Mouse (Mus musculus) CD8-positive naive resting alpha-beta T cell, adult 57 days (primary cell): ENCODE results near the gene Wwp2. TPM values are rescaled to one million over a fixed set of nuclear protein-coding genes. Genes with fewer than 3 reads are reported as not detected.

Experiments
- total RNA-seq: library from RNA; stranded (reverse); gene quantifications from one replicate; pipeline ENCODE4 v1.2.4, GENCODE M21; 2023

Gene Wwp2
- total RNA-seq: 99.4 TPM

GRCm38 (mm10) chr8:107435962-107436831 lies at the start of gene Wwp2:
Gene Wwp2 (plus strand): TSS chr8:107436365.

GRCm38 (mm10) chr8:107403038-107403781 lies 33.0 kb upstream of the Wwp2 start, which contains the start of gene Nqo1:
Gene Nqo1 (minus strand): TSS chr8:107403206.

GRCm38 (mm10) chr8:107424597-107425229 lies 11.5 kb upstream of the Wwp2 start, which contains the start of gene Nob1:
Gene Nob1 (minus strand): TSS chr8:107425051.

GRCm38 (mm10) chr8:107587995-107588780 lies 152.0 kb downstream of the Wwp2 start, which contains the start of gene Psmd7:
Gene Psmd7 (minus strand): TSS chr8:107588464.

Other genes with a start within 250 kb of the Wwp2 start
- 55.5 TPM for gene Nfat5, start 142.9 kb upstream of the Wwp2 start, total RNA-seq
- not detected for gene Nqo1, start 33.2 kb upstream of the Wwp2 start, total RNA-seq
- 55.8 TPM for gene Nob1, start 11.3 kb upstream of the Wwp2 start, total RNA-seq
- gene Psmd7, start 152.1 kb downstream of the Wwp2 start, total RNA-seq: 41.7 TPM